Mouse (Mus musculus): ENCODE results near the gene Ptprz1. TPM values are rescaled to one million over a fixed set of nuclear protein-coding genes. Genes with fewer than 3 reads are reported as not detected.

Gene Ptprz1
- polyA plus RNA-seq, 1 experiment = 0.85 TPM

GRCm38 (mm10) chr6:22983769-22984519 is 108.6 kb downstream of the Ptprz1 start:
- no peak overlapping the region for H3K9ac ChIP-seq (ENCODE audit: low read depth, poor library complexity, severe bottlenecking)
- TF ChIP-seq CTCF (IDR thresholded peaks at IDR 0.05; ENCODE audit: low read depth, low read length) = no peak
- TF ChIP-seq EP300 (IDR thresholded peaks at IDR 0.05; ENCODE audit: insufficient read depth, low read depth, low read length) = no peak
- no peak for TF ChIP-seq POLR2A (IDR thresholded peaks at IDR 0.05; ENCODE audit: insufficient read depth, low read length)
- H3K4me1 ChIP-seq (ENCODE audit: control insufficient read depth, insufficient read depth, low read length) = no peaks in the 10 kb centered on the region
- no peak overlapping the region for H3K4me3 ChIP-seq (ENCODE audit: low read depth, low read length)
- no peaks in the 10 kb centered on the region for H3K36me3 ChIP-seq (ENCODE audit: control insufficient read depth, insufficient read depth, low read length, poor library complexity, severe bottlenecking)
- H3K9me3 ChIP-seq (replicated peaks; ENCODE audit: control insufficient read depth, insufficient read depth, low read length, poor library complexity, severe bottlenecking) = peaks cover 5% of the 10 kb centered on the region; the same call in 1 of the 2 replicates
- no peak overlapping the region for H3K27ac ChIP-seq (ENCODE audit: insufficient read depth, low read length)
- H3K27me3 ChIP-seq (ENCODE audit: control insufficient read depth, insufficient read depth, low read length, poor library complexity, severe bottlenecking) = no peaks in the 10 kb centered on the region

- no peak overlapping the region for H3K9ac ChIP-seq (ENCODE audit: low read depth, poor library complexity, severe bottlenecking)
- no peak overlapping the region for H3K4me3 ChIP-seq (ENCODE audit: low read depth, low read length)
- peaks cover 5% of the 10 kb centered on the region; the same call in 1 of the 2 replicates for H3K9me3 ChIP-seq (replicated peaks; ENCODE audit: control insufficient read depth, insufficient read depth, low read length, poor library complexity, severe bottlenecking)
- H3K4me1 ChIP-seq (ENCODE audit: control insufficient read depth, insufficient read depth, low read length) = no peaks in the 10 kb centered on the region
- no peaks in the 10 kb centered on the region for H3K27me3 ChIP-seq (ENCODE audit: control insufficient read depth, insufficient read depth, low read length, poor library complexity, severe bottlenecking)
- H3K36me3 ChIP-seq (ENCODE audit: control insufficient read depth, insufficient read depth, low read length, poor library complexity, severe bottlenecking) = no peaks in the 10 kb centered on the region
- H3K27ac ChIP-seq (ENCODE audit: insufficient read depth, low read length) = no peak overlapping the region
- no peak for TF ChIP-seq CTCF (IDR thresholded peaks at IDR 0.05; ENCODE audit: low read depth, low read length)
- TF ChIP-seq EP300 (IDR thresholded peaks at IDR 0.05; ENCODE audit: insufficient read depth, low read depth, low read length) = no peak
- no peak for TF ChIP-seq POLR2A (IDR thresholded peaks at IDR 0.05; ENCODE audit: insufficient read depth, low read length)
Measured at GRCm38 (mm10) chr6:22984520-22985154, 109.3 kb downstream of the Ptprz1 start.

GRCm38 (mm10) chr6:23003152-23003551 is 127.8 kb downstream of the Ptprz1 start:
- Histone ChIP-seq H3K9ac (ENCODE audit: low read depth, poor library complexity, severe bottlenecking) (no peak overlapping the region), H3K4me1 (ENCODE audit: control insufficient read depth, insufficient read depth, low read length) (no peaks in the 10 kb centered on the region), H3K27ac (ENCODE audit: insufficient read depth, low read length) (no peak overlapping the region), H3K9me3 (replicated peaks; ENCODE audit: control insufficient read depth, insufficient read depth, low read length, poor library complexity, severe bottlenecking) (no peaks in the 10 kb centered on the region), H3K27me3 (ENCODE audit: control insufficient read depth, insufficient read depth, low read length, poor library complexity, severe bottlenecking) (no peaks in the 10 kb centered on the region), H3K4me3 (ENCODE audit: low read depth, low read length) (no peak overlapping the region), H3K36me3 (ENCODE audit: control insufficient read depth, insufficient read depth, low read length, poor library complexity, severe bottlenecking) (no peaks in the 10 kb centered on the region)
- TF ChIP-seq CTCF (IDR thresholded peaks at IDR 0.05; ENCODE audit: low read depth, low read length) = no peak
- TF ChIP-seq POLR2A (IDR thresholded peaks at IDR 0.05; ENCODE audit: insufficient read depth, low read length) = no peak
- TF ChIP-seq EP300 (IDR thresholded peaks at IDR 0.05; ENCODE audit: insufficient read depth, low read depth, low read length) = no peak

GRCm38 (mm10) chr6:23014988-23015613 is 139.8 kb downstream of the Ptprz1 start:
- H3K27ac ChIP-seq (ENCODE audit: insufficient read depth, low read length) = no peak overlapping the region
- H3K27me3 ChIP-seq (ENCODE audit: control insufficient read depth, insufficient read depth, low read length, poor library complexity, severe bottlenecking) = no peaks in the 10 kb centered on the region
- no peaks in the 10 kb centered on the region for H3K4me1 ChIP-seq (ENCODE audit: control insufficient read depth, insufficient read depth, low read length)
- H3K4me3 ChIP-seq (ENCODE audit: low read depth, low read length) = no peak overlapping the region
- TF ChIP-seq POLR2A (IDR thresholded peaks at IDR 0.05; ENCODE audit: insufficient read depth, low read length) (no peak), CTCF (IDR thresholded peaks at IDR 0.05; ENCODE audit: low read depth, low read length) (no peak), EP300 (IDR thresholded peaks at IDR 0.05; ENCODE audit: insufficient read depth, low read depth, low read length) (no peak)
- no peak overlapping the region for H3K9ac ChIP-seq (ENCODE audit: low read depth, poor library complexity, severe bottlenecking)
- no peaks in the 10 kb centered on the region for H3K9me3 ChIP-seq (replicated peaks; ENCODE audit: control insufficient read depth, insufficient read depth, low read length, poor library complexity, severe bottlenecking)
- H3K36me3 ChIP-seq (ENCODE audit: control insufficient read depth, insufficient read depth, low read length, poor library complexity, severe bottlenecking) = no peaks in the 10 kb centered on the region

- no peak for TF ChIP-seq POLR2A (IDR thresholded peaks at IDR 0.05; ENCODE audit: insufficient read depth, low read length)
- TF ChIP-seq CTCF (IDR thresholded peaks at IDR 0.05; ENCODE audit: low read depth, low read length) = no peak
Measured at GRCm38 (mm10) chr6:23028251-23028650, 152.9 kb downstream of the Ptprz1 start.

DNA sequence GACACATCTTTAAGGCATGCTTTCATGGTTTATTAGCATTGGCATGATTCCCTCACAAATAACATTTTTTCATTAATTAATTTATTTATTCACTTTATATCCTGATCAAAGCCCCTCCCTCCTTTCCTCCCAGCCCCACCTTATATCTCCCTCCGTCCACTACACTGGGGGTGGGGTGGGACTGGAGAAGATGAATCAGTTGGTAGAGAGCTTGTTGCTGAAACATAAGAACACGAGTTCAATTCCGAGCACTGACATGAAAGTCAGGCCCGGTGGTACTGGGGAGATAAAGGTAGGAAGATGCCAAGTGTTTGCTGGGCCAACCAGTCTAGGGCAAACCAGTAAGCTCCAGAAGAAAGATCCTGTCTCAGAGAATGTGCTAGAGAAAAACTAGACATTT is 173.5 kb downstream of the Ptprz1 start:
- Histone ChIP-seq H3K4me1 (ENCODE audit: control insufficient read depth, insufficient read depth, low read length) (no peaks in the 10 kb centered on the region), H3K9me3 (replicated peaks; ENCODE audit: control insufficient read depth, insufficient read depth, low read length, poor library complexity, severe bottlenecking) (peaks cover 9% of the 10 kb centered on the region), H3K36me3 (ENCODE audit: control insufficient read depth, insufficient read depth, low read length, poor library complexity, severe bottlenecking) (no peaks in the 10 kb centered on the region), H3K27me3 (ENCODE audit: control insufficient read depth, insufficient read depth, low read length, poor library complexity, severe bottlenecking) (no peaks in the 10 kb centered on the region), H3K27ac (ENCODE audit: insufficient read depth, low read length) (no peak overlapping the region), H3K9ac (ENCODE audit: low read depth, poor library complexity, severe bottlenecking) (no peak overlapping the region), H3K4me3 (ENCODE audit: low read depth, low read length) (no peak overlapping the region)
- no peak for TF ChIP-seq POLR2A (IDR thresholded peaks at IDR 0.05; ENCODE audit: insufficient read depth, low read length)
- TF ChIP-seq CTCF (IDR thresholded peaks at IDR 0.05; ENCODE audit: low read depth, low read length) = no peak
- no peak for TF ChIP-seq EP300 (IDR thresholded peaks at IDR 0.05; ENCODE audit: insufficient read depth, low read depth, low read length)

More at GRCm38 (mm10) chr6:23028251-23028650, 152.9 kb downstream of the Ptprz1 start:
- no peaks in the 10 kb centered on the region for H3K4me1 ChIP-seq (ENCODE audit: control insufficient read depth, insufficient read depth, low read length)
- no peaks in the 10 kb centered on the region for H3K27me3 ChIP-seq (ENCODE audit: control insufficient read depth, insufficient read depth, low read length, poor library complexity, severe bottlenecking)
- H3K4me3 ChIP-seq (ENCODE audit: low read depth, low read length) = no peak overlapping the region
- no peak overlapping the region for H3K9ac ChIP-seq (ENCODE audit: low read depth, poor library complexity, severe bottlenecking)
- H3K9me3 ChIP-seq (replicated peaks; ENCODE audit: control insufficient read depth, insufficient read depth, low read length, poor library complexity, severe bottlenecking) = no peaks in the 10 kb centered on the region
- no peaks in the 10 kb centered on the region for H3K36me3 ChIP-seq (ENCODE audit: control insufficient read depth, insufficient read depth, low read length, poor library complexity, severe bottlenecking)
- H3K27ac ChIP-seq (ENCODE audit: insufficient read depth, low read length) = no peak overlapping the region
